Mouse (Mus musculus) liver, adult 2 months (tissue): ENCODE measurements around the gene Ascl1.

Source experiments
- CTCF ChIP-seq: fragments of 200-500 bp; IDR thresholded peaks from 2 replicates; pipeline ENCODE4 v1.5.1; 2011; ENCODE audit warnings: low read depth, low read length, control low read depth
- POLR2A ChIP-seq: fragments of 200-500 bp; IDR thresholded peaks from 2 replicates; pipeline ENCODE4 v1.6.1; 2011; ENCODE audit warnings: low read length, control low read depth; ENCODE audit not compliant: insufficient read depth; ENCODE audit errors: extremely low read depth

- TF ChIP-seq POLR2A (no peak), CTCF (no peak)
Observed at GRCm38 (mm10) chr10:87490328-87490727, 3.1 kb downstream of the Ascl1 start.
